Mouse (Mus musculus) forebrain, embryonic 13.5 days (tissue): Measurements from ENCODE around the gene Cadm4. TPM values are rescaled to one million over a fixed set of nuclear protein-coding genes. Genes with fewer than 3 reads are reported as not detected.

Experiments used
- polyA plus RNA-seq: library from polyadenylated mRNA; unstranded; fragments of >200 nt; fragmentation: Nextera tagmentation; extraction: Ambion mirVana; gene quantifications from 2 replicates; pipeline ENCODE4 v1.2.1, GENCODE M21; 2015

The Cadm4 gene
- polyA plus RNA-seq, 1 experiment from 2014 or later = 45.8 TPM

Other genes with a start within 250 kb of the Cadm4 start
- 4.5 and 4.6 TPM in 2 replicates for gene Zfp109, start 244.5 kb upstream of the Cadm4 start, polyA plus RNA-seq
- gene Zfp108, start 227.2 kb upstream of the Cadm4 start, polyA plus RNA-seq = 2.5 and 3.4 TPM in 2 replicates
- 9.3 and 9.4 TPM in 2 replicates for gene Zfp93, start 211.6 kb upstream of the Cadm4 start, polyA plus RNA-seq
- gene Zfp61, start 180.8 kb upstream of the Cadm4 start, polyA plus RNA-seq = 44.0 and 46.2 TPM in 2 replicates
- gene Zfp94, start 165.4 kb upstream of the Cadm4 start, polyA plus RNA-seq = 20.1 and 20.9 TPM in 2 replicates
- not detected in 2 replicates for gene Tescl, start 148.1 kb upstream of the Cadm4 start, polyA plus RNA-seq
- gene Lypd5, start 132.8 kb upstream of the Cadm4 start, polyA plus RNA-seq = not detected in 2 replicates
- 0.40 and 0.44 TPM in 2 replicates for gene Kcnn4, start 111.8 kb upstream of the Cadm4 start, polyA plus RNA-seq
- 25.7 and 30.4 TPM in 2 replicates for gene Smg9, start 82.4 kb upstream of the Cadm4 start, polyA plus RNA-seq
- gene Irgc1, start 29.7 kb upstream of the Cadm4 start, polyA plus RNA-seq = 0.15 TPM in 1 of 2 replicates, not detected in the other
- 1.3 TPM in 2 replicates for gene Plaur, start 19.5 kb upstream of the Cadm4 start, polyA plus RNA-seq
- 214 and 220 TPM in 2 replicates for gene Zfp428, start 25.0 kb downstream of the Cadm4 start, polyA plus RNA-seq
- gene AC161166.1, start 30.4 kb downstream of the Cadm4 start, polyA plus RNA-seq = 0.97 and 1.1 TPM in 2 replicates
- gene Irgq, start 48.7 kb downstream of the Cadm4 start, polyA plus RNA-seq = 15.1 and 17.4 TPM in 2 replicates
- not detected in 2 replicates for gene Pinlyp, start 64.1 kb downstream of the Cadm4 start, polyA plus RNA-seq
- gene Xrcc1, start 64.3 kb downstream of the Cadm4 start, polyA plus RNA-seq = 89.6 and 99.1 TPM in 2 replicates
- gene Ethe1, start 105.5 kb downstream of the Cadm4 start, polyA plus RNA-seq = 16.8 and 16.9 TPM in 2 replicates
- 4.7 and 5.1 TPM in 2 replicates for gene Zfp575, start 105.6 kb downstream of the Cadm4 start, polyA plus RNA-seq
- not detected in 2 replicates for gene Phldb3, start 128.7 kb downstream of the Cadm4 start, polyA plus RNA-seq
- gene Lypd3, start 154.5 kb downstream of the Cadm4 start, polyA plus RNA-seq = 0.14 TPM in 1 of 2 replicates, not detected in the other
- not detected in 2 replicates for gene Tex101, start 194.7 kb downstream of the Cadm4 start, polyA plus RNA-seq
- not detected in 2 replicates for gene BC049730, start 227.2 kb downstream of the Cadm4 start, polyA plus RNA-seq
- not detected in 2 replicates for gene Gm4763, start 244.9 kb downstream of the Cadm4 start, polyA plus RNA-seq